Mouse (Mus musculus) kidney, embryonic 15.5 days (tissue): ENCODE data around the gene Tgfb2. TPM values are rescaled to one million over a fixed set of nuclear protein-coding genes. Genes with fewer than 3 reads are reported as not detected.

ENCODE experiments used
- ATAC-seq: fragments of 200-750 bp; cut with Nextera tagmentation; replicated peaks from 2 replicates; pipeline ENCODE4 v1.8.0; 2017; ENCODE audit warnings: moderate TSS enrichment; ENCODE audit not compliant: low FRiP score
- H3K27ac ChIP-seq: fragments of 300-500 bp; sonication (generic); 2 replicates; pipeline ENCODE4 v1.5.1; 2015; ENCODE audit warnings: mild to moderate bottlenecking, inconsistent platforms
- H3K27me3 ChIP-seq: fragments of 300-500 bp; sonication (generic); 2 replicates; pipeline ENCODE4 v1.6.1; 2015; ENCODE audit warnings: inconsistent platforms
- H3K36me3 ChIP-seq: fragments of 300-500 bp; sonication (generic); 2 replicates; pipeline ENCODE4 v1.6.1; 2015; ENCODE audit warnings: inconsistent platforms
- H3K4me1 ChIP-seq: fragments of 300-500 bp; sonication (generic); 2 replicates; pipeline ENCODE4 v1.6.1; 2015; ENCODE audit warnings: inconsistent platforms
- H3K4me2 ChIP-seq: fragments of 300-500 bp; sonication (generic); 2 replicates; pipeline ENCODE4 v1.6.1; 2015; ENCODE audit warnings: moderate library complexity, mild to moderate bottlenecking, inconsistent platforms
- H3K4me3 ChIP-seq: fragments of 300-500 bp; sonication (generic); replicated peaks from 2 replicates; pipeline ENCODE4 v1.5.1; 2015; ENCODE audit warnings: mild to moderate bottlenecking, inconsistent platforms
- H3K9ac ChIP-seq: fragments of 300-500 bp; sonication (generic); 2 replicates; pipeline ENCODE4 v1.6.1; 2015; ENCODE audit warnings: mild to moderate bottlenecking, inconsistent platforms
- H3K9me3 ChIP-seq: fragments of 300-500 bp; sonication (generic); replicated peaks from 2 replicates; pipeline ENCODE4 v1.6.1; 2016; ENCODE audit warnings: inconsistent platforms
- WGBS: fragments of 180-500 bp; shearing (Covaris S2); methylation state at CpG from one replicate; pipeline ENCODE4 v1.1.7; 2015; ENCODE audit warnings: mixed read lengths; 5-methylcytosine and 5-hydroxymethylcytosine counted together
- polyA plus RNA-seq: library from polyadenylated mRNA; unstranded; fragments of >200 nt; fragmentation: Nextera tagmentation; extraction: Ambion mirVana; gene quantifications from 2 replicates; pipeline ENCODE4 v1.2.1, GENCODE M21; 2015

The Tgfb2 gene
- polyA plus RNA-seq, 1 experiment from 2014 or later, result 23.5 TPM

DNA sequence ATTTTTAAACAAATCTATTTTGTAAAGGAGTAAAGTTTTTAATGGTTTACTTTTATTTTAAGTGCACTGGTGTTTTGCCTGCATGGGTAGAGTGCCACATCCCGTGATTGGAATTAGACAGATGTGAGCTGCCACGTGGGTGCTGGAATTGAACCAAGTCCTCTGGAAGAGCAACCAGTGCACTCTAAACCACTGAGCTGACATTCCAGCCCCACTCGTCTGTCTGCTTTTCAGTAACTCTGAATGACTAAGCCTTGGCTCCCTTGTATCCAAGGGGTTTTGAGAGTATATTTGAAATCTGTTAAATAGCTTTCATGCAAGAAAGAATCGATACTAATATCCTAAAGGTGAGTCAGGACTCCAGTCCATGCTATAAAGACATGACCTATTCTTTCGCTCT lies 13.1 kb upstream of the Tgfb2 start:
- no peak overlapping the region for H3K4me2 ChIP-seq
- H3K27ac ChIP-seq, result no peak overlapping the region
- ATAC-seq, result no peak
- H3K9me3 ChIP-seq, result no peaks in the 10 kb centered on the region
- 83% methylated on average over 5 of the region's 5 CpGs for WGBS
- H3K4me3 ChIP-seq, result no peak overlapping the region
- no peaks in the 10 kb centered on the region; the same call in 1 of the 2 replicates for H3K4me1 ChIP-seq
- H3K27me3 ChIP-seq, result no peaks in the 10 kb centered on the region
- H3K9ac ChIP-seq, result no peak overlapping the region
- peaks cover 56% of the 10 kb centered on the region for H3K36me3 ChIP-seq

DNA sequence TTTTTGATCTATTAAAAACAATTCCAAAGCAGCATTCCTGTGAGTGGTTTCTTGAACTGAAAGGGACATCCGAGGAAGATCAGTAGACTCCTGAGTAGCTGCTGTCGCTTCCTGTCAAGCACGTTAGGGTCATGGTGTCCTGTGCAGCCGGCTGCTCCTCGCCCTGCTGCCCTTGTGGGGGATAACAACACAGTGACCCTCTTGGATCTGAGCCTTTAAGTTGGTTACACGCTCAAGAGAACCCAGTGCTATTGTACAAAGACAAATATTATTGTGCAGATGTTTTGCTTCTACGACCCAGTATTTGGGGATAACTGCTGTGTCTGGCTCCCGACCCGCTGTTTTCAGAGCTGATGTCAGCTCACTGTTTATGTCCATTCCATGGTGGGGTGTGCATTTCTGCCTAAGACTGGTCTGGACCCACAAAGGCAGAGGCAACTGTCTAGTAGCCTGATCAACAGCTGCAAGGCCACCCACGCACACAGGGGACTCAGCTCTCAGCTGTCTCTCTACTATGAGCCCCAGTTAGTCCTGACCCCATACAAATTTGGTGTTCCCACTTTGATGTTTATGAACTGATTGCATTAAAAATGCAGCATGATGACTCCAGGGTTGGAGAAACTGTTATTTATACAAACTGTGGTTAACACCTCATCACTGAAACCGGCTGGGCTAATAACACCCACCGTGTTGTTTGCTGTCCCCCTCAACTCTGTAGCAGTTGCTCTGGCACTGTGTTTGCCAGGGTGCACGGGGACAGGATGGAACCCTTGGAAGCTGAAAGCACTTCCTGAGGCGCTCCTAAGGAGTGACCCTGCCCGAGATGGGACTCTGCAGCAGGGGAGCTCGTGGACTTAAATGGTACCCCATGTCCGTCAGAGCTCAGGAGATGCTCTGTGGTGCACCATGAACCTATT lies 9.4 kb upstream of the Tgfb2 start:
- 0 out of 2 replicates have a peak, but pooled peaks have one; percentile 25 for ATAC-seq
- H3K9ac ChIP-seq, result no peak overlapping the region
- no peaks in the 10 kb centered on the region for H3K27me3 ChIP-seq
- H3K27ac ChIP-seq, result no peak overlapping the region
- no peak overlapping the region for H3K4me3 ChIP-seq
- H3K9me3 ChIP-seq, result no peaks in the 10 kb centered on the region
- WGBS, result 69% methylated on average over 17 of the region's 17 CpGs
- H3K36me3 ChIP-seq, result peaks cover 42% of the 10 kb centered on the region
- H3K4me2 ChIP-seq, result no peak overlapping the region
- no peaks in the 10 kb centered on the region for H3K4me1 ChIP-seq

DNA sequence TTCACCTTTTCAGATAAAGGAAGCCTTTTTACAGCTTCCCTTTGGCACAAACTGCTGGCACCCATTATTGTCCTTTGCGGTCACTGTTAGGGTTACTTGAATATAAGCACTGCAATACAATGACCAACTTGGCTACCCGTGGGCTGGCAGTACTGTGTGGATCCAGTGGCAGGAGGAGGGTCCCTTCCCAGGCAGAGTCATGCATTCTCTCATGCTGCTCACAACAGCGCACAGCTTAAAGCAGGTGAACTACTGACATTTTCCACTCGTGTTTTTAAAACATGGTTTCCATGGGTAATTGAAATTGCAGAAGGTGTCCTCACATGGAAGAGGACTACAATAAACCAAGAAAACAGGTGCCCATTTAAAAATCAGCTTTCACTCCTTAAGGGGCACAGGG lies 8.4 kb upstream of the Tgfb2 start:
- no peaks in the 10 kb centered on the region for H3K27me3 ChIP-seq
- no peaks in the 10 kb centered on the region for H3K9me3 ChIP-seq
- H3K9ac ChIP-seq, result no peak overlapping the region
- H3K4me2 ChIP-seq, result no peak overlapping the region
- WGBS, result 87% methylated on average over 4 of the region's 4 CpGs
- no peak overlapping the region for H3K4me3 ChIP-seq
- peaks cover 32% of the 10 kb centered on the region for H3K36me3 ChIP-seq
- H3K27ac ChIP-seq, result no peak overlapping the region
- H3K4me1 ChIP-seq, result no peaks in the 10 kb centered on the region
- no peak for ATAC-seq

DNA sequence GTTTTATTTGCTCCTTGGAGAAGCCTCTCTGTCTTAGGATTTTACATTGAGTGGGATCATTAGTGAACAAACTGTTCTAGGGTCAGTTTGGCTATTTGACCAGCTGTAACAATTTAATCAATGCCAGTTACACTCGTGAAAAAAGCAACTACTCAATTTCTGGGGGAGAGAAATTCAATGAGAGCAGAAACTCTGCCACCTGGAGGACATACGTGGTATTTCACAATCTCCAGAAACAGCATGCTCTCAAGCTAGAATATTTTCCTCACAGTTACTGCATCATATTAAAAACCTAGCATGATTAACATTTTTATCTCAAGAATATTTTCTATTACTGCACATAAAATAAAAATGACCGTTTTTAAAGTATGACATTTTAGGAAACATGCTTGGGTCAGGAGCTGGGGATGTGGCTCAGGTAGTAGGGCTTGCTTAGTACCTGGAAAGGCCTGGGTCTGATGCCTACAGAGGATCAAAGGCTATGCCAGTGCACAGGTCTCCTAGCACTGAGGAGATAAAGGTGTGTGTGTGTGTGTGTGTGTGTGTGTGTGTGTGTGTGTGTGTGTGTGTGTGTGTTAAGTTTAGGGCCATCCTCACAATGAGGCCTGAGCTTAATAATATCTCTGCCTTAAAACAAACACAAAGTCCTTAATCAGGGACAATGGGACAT lies 7.1 kb upstream of the Tgfb2 start:
- Histone ChIP-seq H3K27ac (no peak overlapping the region), H3K4me3 (no peak overlapping the region), H3K9ac (no peak overlapping the region), H3K36me3 (peaks cover 21% of the 10 kb centered on the region), H3K27me3 (no peaks in the 10 kb centered on the region), H3K9me3 (no peaks in the 10 kb centered on the region), H3K4me2 (no peak overlapping the region), H3K4me1 (0 out of 2 replicates have a peak, but pooled peaks cover 4% of the 10 kb centered on the region)
- no peak for ATAC-seq
- under 1% methylated on average over 3 of the region's 3 CpGs for WGBS

DNA sequence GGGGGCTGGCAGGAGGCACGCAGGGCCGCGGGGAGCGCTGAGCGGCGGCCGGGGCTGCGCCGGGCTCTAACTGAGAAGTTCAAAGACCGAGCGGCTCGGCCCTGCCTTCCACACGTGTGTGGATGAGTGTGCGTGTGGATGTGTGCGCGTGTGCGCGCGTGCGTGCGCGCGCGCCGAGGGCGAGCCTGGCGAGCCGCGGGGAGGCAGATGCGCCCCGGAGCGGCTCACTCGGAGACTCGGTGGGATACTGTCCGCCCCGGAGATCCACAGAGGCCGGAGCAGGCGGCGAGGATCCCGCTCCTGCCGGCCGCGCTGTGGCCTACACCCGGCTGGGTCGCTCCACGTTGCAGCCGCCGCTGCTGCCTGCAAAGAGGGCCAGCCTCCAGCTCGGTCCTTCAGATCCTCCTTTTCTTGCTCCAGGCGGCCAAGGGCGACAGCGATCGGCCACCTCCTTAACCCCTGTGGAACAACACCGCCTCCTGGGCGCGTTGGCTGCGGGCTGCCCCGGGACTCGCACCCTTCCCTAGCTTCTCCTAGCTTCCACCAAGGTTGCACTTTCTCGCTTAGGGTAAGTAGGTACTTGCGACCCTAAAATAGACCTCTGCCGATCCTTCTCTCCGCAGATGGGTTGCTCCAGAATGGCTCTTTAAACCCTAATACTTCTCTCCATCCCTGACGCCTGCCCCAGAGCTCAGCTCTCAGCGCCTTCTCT lies 430 bp downstream of the Tgfb2 start:
- Histone ChIP-seq H3K27me3 (no peaks in the 10 kb centered on the region), H3K4me1 (peaks cover 35% of the 10 kb centered on the region), H3K4me2 (peak overlapping the region; percentile 94), H3K36me3 (no peaks in the 10 kb centered on the region), H3K9ac (peak overlapping the region; percentile 67), H3K9me3 (no peaks in the 10 kb centered on the region), H3K27ac (peak overlapping the region; percentile 84), H3K4me3 (peak overlapping the region; percentile 68)
- ATAC-seq, result peak; percentile 85
- under 1% methylated on average over 65 of the region's 65 CpGs for whole genome bisulfite sequencing

DNA sequence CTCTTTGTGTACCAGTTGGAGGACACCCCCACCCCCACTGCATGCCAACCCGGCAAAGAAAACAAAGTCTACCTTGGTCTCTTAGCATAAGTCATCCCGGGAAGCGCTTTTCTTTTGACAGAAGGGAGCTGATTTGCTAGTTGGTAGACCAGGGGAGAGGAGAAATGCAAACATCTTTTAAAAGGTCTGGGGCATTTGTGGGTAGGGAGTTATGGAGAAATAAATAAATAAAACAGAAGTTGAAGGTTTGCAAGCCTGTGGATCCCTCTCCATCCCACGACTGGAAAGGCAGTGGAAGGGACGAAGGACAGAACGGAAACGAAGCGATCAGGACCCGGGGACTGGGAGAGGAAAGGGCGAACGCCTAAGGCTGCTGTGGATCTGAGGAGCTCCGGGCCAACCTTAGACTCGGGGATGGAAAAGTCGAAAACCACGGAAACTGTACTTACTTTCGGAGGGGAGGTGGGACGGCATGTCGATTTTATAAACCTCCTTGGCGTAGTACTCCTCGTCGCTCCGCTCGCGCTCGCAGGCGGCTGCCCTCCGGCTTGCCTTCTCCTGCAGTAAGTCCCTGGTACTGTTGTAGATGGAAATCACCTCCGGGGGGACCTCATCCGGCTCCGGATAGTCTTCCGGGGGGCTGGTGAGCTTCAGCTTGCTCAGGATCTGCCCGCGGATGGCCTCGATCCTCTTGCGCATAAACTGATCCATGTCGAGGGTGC lies 1.6 kb downstream of the Tgfb2 start:
- Histone ChIP-seq H3K9ac (peak overlapping the region; percentile 43), H3K27me3 (no peaks in the 10 kb centered on the region), H3K4me3 (peak overlapping the region; percentile 68), H3K9me3 (no peaks in the 10 kb centered on the region), H3K4me1 (peaks cover 35% of the 10 kb centered on the region), H3K36me3 (no peaks in the 10 kb centered on the region), H3K27ac (peak overlapping the region; percentile 81), H3K4me2 (peak overlapping the region; percentile 94)
- WGBS, result under 1% methylated on average over 36 of the region's 36 CpGs
- ATAC-seq, result no peak

DNA sequence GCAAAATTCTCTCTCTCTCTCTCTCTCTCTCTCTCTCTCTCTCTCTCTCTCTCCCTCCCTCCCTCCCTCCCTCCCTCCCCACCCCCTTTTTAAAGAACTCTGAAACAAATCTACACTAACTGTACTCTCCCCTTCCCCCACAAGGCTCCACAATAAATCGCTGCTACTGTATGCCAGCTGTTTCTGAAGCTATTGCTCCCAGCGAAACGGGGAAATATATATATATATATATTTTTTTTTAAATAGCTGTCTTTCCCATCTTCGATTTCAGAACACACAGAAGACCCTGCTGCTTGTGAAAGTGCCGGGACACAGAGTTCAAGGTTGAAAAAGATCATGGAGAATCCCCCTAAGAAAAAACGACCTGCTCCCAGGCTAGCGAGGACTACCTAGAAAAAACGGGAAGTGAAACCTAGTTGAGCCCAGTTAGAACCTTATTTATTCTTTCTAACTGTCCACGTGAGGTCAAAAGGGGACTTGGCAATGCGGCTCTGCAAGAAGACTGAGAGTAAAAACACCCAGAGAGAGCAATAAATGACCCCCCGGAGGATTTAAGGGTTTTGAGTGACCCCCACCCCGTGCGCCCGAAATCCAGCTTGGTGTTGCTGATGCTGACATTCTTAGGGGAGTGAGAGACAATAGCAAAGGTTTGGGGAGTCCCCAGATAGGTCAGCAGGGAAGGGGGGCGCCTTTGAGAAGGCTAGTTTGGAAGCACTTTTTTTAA lies 2.4 kb downstream of the Tgfb2 start:
- ATAC-seq, result no peak
- H3K27me3 ChIP-seq, result no peaks in the 10 kb centered on the region
- peak overlapping the region; percentile 81 for H3K27ac ChIP-seq
- no peaks in the 10 kb centered on the region for H3K9me3 ChIP-seq
- H3K4me1 ChIP-seq, result peaks cover 31% of the 10 kb centered on the region
- under 1% methylated on average over 15 of the region's 15 CpGs for WGBS
- H3K4me2 ChIP-seq, result peak overlapping the region; percentile 94
- no peaks in the 10 kb centered on the region for H3K36me3 ChIP-seq
- H3K9ac ChIP-seq, result peak overlapping the region; percentile 43
- H3K4me3 ChIP-seq, result peak overlapping the region; percentile 68

DNA sequence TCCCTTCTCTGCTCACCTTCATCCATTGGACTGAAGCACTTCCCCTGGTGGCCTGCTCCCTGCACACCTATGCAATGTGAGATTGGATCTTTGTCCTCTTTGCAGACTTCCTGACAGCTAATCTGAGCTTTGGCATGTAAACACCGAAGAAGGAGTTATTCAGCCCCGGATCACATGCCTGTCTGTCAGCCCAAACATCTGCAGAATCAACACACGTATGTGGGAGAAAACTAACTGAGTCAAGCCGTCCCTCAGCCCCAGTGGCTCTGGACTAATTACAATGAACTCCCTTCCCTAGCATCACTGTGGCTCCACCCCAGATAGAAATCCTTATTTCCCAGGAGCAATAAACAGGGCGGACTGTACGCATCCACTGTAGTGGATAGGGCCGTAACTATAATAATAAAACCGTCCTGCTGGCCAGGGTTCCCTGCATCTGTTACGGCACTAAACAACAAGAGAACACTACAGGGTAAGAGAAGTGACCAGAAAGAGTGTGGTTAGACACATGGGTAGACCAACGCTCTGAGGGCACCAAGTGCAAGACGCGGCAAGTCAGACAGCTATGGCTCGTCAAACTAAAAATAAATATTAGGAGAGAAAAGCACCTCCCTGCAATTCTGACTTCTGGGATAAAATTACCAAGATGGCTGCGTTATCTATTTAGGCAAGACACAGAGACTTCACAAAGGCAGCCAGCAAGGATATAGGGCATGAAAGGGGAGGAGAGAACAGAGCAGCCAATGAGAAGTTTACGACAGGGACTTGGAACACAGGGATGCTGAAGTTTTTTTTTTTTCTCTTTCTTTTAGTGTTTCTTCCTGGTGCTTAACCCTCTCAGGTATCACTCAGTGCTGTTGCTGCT lies 3.2 kb downstream of the Tgfb2 start:
- Histone ChIP-seq H3K9ac (no peak overlapping the region), H3K9me3 (no peaks in the 10 kb centered on the region), H3K27me3 (no peaks in the 10 kb centered on the region), H3K4me1 (peaks cover 31% of the 10 kb centered on the region), H3K36me3 (no peaks in the 10 kb centered on the region), H3K27ac (peak overlapping the region; percentile 81), H3K4me3 (peak overlapping the region; percentile 68), H3K4me2 (peak overlapping the region; percentile 94)
- WGBS, result 6% methylated on average over 15 of the region's 15 CpGs
- ATAC-seq, result peak; percentile 59

DNA sequence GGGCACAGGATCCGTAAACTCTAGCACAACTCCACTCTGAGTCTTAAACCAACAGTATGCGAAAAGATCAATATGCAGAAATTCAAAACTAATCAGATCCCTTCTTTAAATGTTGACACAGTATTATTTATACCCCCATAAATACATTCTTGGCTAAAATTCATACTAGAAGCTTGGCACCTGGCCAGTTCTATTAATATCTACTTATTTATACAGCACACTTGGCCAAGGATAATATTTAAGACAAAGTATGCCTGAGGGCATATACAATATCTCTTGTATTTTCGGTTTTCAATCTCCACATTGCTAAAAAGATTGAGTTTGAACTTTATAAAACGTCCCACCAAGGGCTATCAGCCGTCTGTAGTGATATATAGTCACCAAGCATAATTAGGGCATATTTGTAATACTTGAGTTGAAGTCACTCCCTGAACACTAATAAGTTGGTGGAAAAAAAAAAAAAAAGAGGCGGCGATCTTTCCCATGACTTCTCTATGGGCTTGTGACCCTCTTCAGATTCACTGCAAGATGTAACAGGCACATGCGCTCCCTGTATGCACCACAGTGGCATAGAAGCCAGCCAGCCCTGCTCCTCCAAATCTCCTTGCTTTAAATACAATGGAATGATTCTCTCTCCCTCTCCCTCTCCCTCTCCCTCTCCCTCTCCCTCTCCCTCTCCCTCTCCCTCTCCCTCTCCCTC lies 4.4 kb downstream of the Tgfb2 start:
- Histone ChIP-seq H3K27ac (no peak overlapping the region), H3K9me3 (no peaks in the 10 kb centered on the region), H3K27me3 (no peaks in the 10 kb centered on the region), H3K4me1 (peaks cover 29% of the 10 kb centered on the region), H3K9ac (no peak overlapping the region), H3K4me2 (peak overlapping the region; percentile 23; the same call in 1 of the 2 replicates), H3K4me3 (no peak overlapping the region), H3K36me3 (no peaks in the 10 kb centered on the region)
- no peak for ATAC-seq
- WGBS, result 52% methylated on average over 8 of the region's 8 CpGs

DNA sequence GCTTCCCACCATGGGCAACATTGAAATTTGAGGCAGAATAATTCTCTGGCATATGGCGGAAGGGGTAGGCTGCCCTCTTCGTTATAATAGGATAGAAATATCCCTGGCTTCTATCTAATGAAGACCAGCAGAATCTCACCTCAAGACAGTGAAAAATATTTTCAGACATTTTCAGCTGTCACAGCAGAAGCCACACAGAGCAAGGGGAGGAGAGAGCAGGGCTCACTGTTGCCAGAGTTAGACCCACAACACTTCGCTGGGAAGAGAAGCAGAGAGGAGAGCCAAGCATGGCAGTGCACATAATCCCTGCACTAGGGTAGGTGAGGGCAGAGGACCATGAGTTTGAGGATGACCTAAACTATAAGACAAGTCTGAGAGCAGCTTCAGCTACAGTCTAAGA lies 5.3 kb downstream of the Tgfb2 start:
- H3K36me3 ChIP-seq, result no peaks in the 10 kb centered on the region
- no peak overlapping the region for H3K27ac ChIP-seq
- WGBS, result 89% methylated on average over 3 of the region's 3 CpGs
- H3K4me1 ChIP-seq, result peaks cover 25% of the 10 kb centered on the region
- H3K9me3 ChIP-seq, result no peaks in the 10 kb centered on the region
- ATAC-seq, result no peak
- H3K4me3 ChIP-seq, result no peak overlapping the region
- no peak overlapping the region for H3K9ac ChIP-seq
- no peaks in the 10 kb centered on the region for H3K27me3 ChIP-seq
- no peak overlapping the region for H3K4me2 ChIP-seq
